Mouse (Mus musculus) right cerebral cortex, postnatal 4 days (tissue): Measurements from ENCODE around the gene Spsb4.

Source experiments
- DNase-seq: peaks from one replicate; pipeline ENCODE4 v3.0.0-alpha.2; 2022

Spsb4 gene

GRCm38 (mm10) chr9:96978147-96978782 is 40.4 kb downstream of the Spsb4 start:
- DNase-seq = no peak

DNA sequence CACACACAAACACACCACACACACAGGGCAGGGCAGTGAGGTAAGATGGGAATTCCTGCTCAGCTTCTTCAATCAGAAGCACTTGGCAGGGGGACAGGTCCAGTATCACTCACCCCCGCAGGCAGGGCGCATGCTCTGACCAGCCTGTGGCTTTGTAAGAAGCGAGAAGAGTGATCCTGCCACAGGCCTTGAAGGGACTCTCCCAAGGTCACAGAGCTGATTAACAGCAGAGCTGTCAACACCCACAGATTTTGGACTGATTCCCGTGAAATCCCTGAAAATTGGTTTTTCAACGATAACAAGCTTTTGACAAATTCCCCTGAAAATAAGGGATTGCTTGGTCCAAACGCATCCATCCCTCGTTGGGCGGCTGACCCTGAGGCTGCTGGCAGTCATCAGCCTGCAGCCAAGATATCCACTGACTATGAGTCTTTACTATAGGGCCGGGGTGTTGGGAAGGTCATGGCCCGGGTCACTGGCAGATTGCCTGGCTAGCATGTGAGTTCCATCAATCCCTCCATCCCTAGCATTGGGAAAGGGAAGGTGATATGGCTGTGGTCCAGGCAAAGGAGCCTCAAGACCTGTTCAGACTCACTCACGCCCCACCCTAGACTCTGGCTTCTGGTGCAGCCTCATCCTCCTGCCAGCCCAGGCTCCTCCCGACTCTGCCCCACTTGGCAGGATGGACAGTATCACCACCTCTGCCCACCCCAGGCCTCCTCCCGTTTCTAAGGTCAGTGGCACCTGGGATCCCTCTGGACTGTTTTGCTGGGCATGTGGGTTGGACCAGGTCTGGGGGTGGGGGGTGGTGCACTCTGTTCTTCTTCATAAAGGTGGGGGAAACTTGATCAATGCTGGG is 41.1 kb downstream of the Spsb4 start:
- no peak for DNase-seq

DNA sequence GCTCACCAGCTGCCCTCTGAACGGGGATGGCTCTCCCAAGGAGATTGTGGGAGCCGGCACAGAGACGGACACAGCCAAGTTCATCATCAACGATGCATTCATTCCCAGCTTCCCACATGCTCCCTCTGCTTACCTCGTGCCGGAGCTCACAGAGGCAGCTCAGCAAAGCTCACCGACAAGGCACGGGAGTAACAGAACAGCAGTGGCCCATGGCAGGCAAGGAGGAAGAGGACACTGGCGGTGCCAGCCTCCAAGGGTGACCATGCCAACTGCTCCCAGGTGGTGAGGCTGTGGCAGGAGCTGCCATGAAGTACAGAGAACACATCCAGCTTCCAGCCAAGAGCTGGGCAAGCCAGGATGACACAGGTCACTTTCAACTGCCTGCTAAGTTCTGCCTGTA is 45.6 kb downstream of the Spsb4 start:
- DNase-seq = no peak

GRCm38 (mm10) chr9:96971625-96972404 is 46.8 kb downstream of the Spsb4 start:
- DNase-seq = peak; percentile 37

DNA sequence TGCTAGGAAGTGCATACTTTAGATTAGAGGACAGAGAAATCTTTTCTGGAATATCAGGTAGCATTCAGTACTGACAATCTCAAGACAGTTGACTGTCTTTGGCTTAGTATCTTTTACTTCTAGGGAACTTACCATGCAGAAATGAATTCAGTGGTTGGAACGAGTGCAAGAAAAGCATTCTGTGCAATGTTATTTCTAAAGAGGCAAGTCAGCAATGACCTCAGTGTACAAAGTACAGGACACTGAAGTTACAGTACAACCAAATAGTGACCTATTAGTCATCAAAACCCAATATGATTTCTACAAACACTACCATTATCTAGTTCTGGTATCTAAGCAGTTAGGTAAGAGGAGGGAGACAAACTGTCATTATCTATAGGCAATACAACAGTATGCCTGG is 51.1 kb downstream of the Spsb4 start:
- no peak for DNase-seq

DNA sequence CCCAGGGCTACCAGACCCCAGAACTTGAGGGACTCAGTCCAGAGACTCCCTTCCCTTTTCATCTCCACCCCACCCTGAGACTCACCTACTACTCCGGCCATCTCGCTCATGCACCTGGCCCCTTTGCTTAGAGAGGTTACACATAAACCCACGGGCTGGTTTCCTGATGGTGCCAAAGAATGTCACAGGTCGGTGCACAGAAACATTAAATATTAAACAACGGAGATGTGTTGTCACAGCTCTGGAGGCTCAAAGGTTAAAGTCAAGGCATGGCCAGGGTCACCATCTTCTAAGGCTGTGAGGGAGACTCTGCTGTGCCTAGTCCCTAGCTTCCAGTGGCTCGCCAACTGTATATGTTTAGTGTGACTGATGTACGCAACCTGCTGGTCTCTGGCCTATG is 52.2 kb downstream of the Spsb4 start:
- no peak for DNase-seq

- DNase-seq = no peak
These were observed 55.0 kb downstream of the Spsb4 start for GRCm38 (mm10) chr9:96963443-96964215.

DNA sequence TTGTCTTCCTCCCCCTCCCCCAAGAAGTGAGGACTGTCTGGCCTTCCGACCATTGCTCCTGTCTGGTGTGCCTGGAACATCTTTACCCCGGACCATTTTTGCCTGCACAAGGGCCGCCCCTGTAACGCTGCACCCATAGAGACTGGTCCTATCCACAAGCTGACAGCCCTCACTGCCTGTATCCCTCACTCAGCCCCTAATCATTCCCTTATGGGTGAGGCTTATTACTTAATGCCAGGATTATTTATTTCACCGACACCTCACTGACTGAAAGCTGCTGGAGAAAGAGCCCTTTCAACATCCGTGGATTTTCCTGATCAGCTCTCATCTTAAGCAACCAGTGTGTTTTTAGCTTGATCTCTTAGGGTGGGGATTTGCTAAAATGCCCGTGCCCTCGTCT is 55.9 kb downstream of the Spsb4 start:
- no peak for DNase-seq

GRCm38 (mm10) chr9:96961986-96962701 is 56.5 kb downstream of the Spsb4 start:
- DNase-seq = no peak

- peak; percentile 55 for DNase-seq
These were observed 57.6 kb downstream of the Spsb4 start for GRCm38 (mm10) chr9:96961006-96961405.

GRCm38 (mm10) chr9:96960241-96960640 is 58.4 kb downstream of the Spsb4 start:
- DNase-seq = no peak

DNA sequence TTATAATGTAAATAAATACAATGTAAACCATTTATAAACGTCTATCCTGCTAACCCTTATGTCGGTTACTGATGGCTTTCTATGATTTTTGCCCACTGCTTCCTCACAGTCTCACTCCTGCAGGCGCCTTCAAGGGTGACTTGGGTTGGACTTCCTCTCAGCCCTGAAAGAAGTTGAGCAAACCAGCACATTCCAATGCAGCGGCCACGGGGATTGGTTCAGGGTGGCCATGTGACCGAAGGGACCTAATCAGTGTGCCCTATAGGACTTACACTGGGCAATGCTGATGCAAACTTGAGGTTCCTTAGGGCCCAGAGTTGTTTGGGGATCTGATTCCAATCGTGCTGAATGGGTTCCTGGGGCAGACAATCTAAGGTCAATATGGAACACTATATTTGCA is 59.2 kb downstream of the Spsb4 start:
- DNase-seq = no peak

DNA sequence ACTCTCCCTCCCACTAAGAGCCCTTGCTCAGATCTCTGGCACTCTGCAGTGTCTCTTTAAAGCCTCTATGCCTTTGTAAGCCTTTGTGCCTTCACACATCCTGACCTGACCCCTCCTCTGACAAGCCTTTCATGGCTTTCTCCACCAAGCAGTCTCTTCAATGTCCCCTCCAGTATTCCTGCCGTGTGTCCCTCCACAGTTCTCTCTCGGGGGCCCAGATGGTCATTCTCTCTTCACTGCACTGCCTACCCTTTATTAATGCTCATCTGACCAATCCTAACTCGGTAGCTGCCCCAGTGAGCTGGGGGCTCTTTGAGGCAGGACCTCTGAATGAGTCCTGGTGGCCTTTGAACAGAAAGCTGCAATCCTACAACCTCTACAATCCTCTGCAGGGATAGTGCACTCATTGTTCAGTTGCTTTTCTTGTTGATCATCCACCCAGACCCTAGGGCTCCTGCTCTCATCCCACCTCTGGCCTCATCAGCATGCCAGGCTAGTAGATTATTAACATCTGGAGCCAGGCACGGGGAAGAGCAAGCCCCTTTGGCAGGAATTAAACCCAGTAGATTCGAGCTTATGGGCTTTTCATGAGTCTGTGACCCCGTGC is 60.5 kb downstream of the Spsb4 start:
- no peak for DNase-seq

DNA sequence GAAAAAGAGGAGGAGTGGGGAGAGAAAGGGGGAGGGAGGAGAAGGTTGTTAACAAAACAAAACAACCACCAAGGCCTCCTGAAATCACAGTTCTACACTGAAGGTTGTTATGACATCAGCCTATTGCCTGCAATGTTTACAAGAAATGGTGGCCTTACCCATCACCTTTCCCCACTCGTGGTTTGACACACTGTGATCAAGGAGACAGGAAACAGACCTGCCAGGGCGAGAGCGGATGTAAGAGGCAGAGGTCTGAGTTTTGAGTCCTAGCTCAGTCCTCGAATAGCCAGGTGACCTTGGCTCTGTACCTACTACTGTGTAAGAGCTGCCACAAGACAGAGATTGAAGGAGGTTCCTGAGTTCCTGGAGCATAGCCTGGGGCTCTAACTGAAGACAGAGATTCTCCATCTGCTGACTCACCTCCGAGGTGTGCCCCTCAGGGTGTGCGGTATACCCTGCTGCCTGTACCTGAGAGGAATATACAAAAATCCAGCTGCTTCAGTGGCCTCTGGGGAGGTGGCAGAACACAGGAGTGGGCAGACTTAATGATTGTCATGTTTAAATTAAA is 61.3 kb downstream of the Spsb4 start:
- no peak for DNase-seq

DNA sequence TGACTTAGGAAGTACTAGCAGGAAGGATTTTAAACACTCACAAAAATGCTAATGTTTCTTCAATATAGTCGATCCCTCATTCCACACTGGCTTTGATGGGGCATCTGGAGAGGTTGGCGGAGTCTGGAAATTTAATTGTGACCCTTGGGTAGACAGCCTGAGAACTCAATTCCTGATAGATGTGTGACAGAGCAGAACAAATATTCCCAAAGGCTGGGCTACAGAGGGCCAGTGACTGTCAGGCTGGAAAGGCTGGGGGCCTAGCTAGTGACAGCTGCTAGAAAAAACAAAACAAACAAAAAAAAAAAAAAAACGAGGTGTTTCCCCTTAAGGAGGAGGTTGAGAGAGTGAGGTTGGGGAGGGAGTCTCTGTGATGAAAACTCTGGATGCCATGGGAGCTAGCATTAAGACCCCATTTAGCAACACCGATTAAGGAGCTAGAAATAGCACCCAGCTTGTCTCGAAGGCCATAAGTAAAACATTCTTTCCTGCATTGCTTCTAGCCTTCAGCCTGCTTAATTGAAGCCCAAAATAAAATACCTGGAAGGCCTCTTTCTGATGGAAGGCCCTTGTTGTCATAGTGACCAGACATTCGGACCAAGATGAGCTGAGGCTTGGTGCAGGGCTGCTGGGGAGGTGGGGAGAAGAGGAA is 61.9 kb downstream of the Spsb4 start:
- DNase-seq = no peak

DNA sequence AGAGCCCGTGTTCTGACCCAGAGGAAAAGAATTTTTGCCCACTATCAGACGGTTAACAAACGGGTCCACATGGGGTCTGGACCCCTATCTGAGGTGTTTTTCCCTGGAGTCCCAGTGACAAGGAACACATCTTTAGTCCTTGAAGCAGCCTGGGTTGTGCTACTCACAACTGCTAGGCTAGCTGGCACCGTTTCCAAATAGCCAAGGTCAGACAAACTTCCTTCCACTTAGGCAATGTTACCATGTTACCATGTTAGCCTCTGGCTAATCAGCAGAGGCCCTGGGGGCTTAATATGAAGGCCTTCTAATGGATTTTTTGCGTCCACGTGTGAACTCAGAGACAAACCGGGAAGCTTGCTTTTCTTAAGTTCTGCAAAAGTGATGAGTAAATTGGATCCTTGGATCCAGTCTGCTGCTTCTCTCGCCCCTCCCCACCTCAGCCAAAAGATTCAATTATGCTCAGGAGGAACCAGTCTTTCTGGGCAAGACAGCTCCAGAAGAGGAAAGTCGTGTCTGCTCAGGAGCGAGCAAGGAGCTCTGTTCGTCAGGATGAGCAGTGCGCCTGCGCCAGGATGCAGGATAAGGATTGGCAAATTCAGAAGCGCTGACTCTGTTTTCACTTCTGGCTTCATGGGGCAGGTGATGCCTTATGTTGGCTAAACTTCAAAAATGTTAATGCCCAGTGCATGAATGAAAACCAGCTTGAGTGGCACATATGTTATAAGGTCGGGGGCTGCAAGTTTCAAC is 64.4 kb downstream of the Spsb4 start:
- no peak for DNase-seq

DNA sequence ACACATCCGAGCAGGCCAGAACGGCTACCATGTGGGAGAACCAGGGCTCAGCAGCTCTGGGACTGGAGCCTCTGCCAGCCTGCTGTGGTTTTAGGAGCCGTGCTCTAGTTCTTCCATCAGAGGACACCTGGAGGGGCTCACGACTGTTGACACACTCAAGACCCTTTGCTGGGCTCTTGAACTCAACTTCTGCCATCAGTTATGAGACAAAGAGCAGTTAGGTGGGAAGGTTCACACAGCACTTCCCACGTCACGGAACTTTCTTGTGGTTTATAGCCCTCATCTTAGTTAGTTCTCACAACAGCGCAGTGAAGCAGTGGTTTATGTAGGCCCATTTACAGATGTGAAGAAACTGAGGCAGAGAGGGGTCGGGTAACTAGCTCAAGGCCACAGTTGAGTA is 65.2 kb downstream of the Spsb4 start:
- DNase-seq = no peak

GRCm38 (mm10) chr9:96952310-96952975 is 66.2 kb downstream of the Spsb4 start:
- no peak for DNase-seq

- no peak for DNase-seq
These were observed 69.1 kb downstream of the Spsb4 start for GRCm38 (mm10) chr9:96949551-96949950.

GRCm38 (mm10) chr9:96948546-96948945 is 70.1 kb downstream of the Spsb4 start:
- no peak for DNase-seq
